Mouse (Mus musculus): Measurements from ENCODE around the gene Cmip.

Gene Cmip

DNA sequence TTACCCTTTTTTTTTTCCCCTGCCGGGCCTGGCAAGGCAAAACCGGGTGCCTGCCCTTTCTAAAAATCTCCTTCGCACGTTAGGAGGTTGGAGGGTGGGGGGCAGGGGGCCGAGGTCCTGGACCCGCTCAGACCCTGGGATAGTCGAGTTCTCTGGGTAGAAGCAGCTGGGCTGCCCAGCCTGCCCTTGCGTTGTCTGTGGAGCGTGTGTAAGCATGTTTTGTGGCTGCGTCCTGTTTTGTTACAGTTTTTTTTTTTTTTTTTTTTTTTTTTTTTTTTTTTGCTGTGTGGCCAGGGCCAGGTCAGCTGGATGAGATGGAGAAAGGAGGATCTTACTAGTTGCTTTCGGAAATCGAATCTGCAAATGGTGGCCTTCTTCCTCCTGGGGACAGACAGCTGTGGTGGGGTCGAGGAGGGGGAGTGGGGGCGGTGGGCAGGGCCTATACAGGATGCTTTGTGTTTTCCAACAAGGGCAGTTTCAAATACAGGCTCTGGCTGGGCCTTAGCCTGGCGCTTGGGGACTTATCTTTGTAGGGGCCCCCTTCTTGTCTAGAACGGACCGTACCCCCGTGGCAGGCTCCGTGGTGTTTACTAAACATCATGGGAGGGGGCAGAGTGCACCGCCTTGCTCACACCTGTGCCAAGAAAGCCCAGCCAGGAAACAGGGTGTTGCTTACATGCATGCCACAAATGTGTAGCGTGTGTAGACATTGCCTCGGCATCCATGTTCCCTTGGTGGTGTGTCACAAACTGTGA is 1.1 kb downstream of the Cmip start:
- DNase-seq (ENCODE audit: low read depth, low spot score): peak; percentile 66

DNA sequence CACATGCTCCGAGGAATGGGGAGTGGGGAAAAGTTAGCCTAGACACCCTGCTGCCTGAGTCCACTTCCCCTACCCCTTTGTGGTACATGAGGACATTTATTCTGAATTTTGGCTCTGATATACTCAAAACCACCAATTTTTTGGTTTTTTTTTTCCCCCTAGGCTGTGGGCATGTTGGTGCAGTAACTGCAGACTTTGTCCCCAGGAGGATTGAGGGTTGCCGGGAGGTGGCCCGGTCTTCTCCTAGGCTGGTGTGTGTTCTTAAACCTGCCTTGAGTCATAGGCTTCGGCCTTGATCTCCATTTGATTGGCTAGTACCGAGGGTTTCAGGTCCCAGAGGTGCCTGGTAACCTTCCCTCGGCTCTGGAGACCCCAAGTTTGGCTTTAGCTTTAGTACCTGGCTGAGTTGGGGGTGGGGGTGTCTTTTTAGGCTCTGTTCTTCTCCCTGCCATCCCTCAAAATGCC is 1.7 kb downstream of the Cmip start:
- no peak for DNase-seq (ENCODE audit: low read depth, low spot score)

DNA sequence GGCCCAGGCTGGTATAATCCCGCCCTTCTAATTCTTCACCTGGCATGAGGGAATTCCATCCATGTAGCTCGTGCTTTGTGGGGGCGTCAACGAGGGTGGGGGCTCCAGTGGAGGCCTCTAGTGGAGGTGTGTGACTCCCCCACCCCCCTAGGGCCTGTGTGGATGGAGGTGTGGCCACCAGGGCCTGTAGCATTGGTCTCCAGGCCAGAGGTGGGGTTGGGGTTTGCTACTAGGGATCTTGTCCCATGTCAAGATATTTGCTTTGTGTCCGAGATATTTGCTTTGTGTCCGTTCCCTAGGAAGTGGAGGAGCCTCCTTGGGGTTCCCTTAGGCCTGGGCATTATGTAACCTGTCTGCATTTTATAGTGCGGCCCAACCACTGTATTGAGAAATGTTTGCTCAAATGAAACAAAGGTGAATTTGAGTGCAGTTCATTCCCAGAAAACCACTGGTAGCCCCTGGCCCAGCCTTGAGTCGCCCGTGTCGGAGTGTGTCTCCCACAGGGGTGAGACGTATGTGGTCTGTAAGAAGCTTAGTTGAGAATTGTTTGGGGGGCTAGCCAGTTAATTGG is 2.7 kb downstream of the Cmip start:
- DNase-seq (ENCODE audit: low read depth, low spot score): no peak

DNA sequence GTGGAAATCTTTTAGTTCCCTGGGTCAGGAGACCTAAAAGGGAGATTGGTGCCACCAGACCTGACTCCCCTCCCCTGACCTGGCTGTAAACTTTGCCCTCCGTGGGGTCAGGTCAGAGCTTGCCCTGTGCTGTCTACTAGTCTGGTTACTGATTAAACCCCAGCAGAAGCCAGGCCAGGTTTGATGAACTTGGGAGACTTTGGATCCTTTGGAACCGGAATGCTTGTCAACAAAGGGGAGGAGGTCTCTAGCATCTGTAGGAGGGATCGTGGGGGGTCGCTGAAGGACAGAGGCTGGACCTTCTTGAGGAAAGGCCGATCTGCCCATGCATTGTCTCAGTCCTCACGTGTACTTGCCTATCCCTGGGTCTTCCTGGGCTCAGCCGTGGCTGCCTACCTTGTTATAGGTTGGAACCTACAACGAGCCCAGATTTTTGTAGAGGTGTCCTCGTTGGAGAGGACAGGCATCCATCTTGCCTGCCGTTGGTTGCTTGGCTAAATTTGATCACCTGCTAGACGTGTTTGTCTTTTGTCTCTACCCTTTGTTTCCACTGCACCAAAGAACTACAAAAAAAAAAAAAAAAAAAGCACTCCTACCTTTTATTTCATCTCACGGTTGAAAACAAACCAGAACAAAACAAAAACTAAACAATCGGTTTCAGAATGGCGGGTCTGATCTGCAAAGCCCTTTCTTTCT is 3.5 kb downstream of the Cmip start:
- DNase-seq (ENCODE audit: low read depth, low spot score): peak; percentile 50

DNA sequence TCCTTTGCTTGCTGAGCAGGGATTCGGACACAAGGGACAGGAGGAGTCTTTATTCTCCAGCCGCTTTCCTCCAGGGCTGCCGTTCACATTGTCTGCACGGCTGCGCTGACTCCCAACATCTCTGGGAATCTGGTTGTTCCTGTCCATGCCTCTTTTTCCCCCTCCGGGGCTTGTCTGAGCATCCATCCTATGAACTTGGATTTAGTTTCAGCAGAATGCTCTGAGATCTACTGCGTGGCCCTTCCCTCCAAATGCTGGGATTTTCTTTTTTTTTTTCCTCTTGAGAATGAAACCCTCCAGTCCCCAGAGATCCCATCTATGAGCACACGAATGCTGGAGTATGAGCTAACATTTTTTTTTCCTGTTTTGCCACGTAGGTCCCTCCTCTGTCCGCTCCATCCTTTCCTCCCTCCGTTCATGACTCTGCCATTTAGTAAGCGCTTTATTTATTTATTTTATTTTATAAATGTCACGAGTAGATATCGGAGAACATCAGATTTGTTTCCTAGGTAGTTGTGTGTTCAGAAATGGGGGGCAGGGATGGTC is 4.1 kb downstream of the Cmip start:
- no peak for DNase-seq (ENCODE audit: low read depth, low spot score)

DNA sequence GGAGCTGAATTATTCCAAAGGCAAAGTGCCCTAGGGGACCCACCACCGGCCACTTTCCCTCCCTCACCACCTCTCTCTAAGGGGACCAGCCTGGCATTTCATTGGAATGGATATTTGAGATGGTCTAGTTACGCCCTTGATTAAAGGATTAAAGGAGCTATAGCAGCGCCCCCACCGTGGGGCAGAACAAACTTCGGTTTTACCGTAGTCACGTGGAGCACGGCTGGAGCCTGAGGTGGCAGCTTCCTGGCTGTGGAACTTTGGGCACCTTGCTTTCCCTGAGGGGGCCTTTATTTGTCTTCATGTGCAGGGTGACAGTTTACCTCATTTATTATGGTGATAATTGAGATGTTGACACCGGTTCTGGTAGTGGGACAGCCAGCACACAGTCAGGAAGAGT is 4.8 kb downstream of the Cmip start:
- peak; percentile 59 for DNase-seq (ENCODE audit: low read depth, low spot score)

DNA sequence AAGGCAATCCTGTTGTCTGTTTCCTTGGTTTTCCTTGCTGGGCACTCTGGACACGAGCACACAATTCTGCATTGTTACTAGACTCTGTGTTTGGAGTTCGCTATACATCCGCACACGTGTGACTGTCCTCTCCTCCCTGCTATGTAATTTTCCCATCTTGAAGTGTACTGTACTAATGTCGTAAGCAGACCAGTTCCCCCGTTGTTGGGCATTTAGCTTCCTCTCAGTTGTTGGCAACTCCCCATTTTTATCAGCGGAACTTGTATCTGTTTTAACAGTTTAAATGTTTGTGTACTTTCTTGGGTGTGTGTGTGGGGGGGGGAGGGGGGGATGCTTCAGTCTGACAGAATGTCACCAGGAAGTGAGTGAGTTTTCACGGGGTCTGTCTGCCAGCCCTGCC is 5.8 kb downstream of the Cmip start:
- peak; percentile 60 for DNase-seq (ENCODE audit: low read depth, low spot score)

DNA sequence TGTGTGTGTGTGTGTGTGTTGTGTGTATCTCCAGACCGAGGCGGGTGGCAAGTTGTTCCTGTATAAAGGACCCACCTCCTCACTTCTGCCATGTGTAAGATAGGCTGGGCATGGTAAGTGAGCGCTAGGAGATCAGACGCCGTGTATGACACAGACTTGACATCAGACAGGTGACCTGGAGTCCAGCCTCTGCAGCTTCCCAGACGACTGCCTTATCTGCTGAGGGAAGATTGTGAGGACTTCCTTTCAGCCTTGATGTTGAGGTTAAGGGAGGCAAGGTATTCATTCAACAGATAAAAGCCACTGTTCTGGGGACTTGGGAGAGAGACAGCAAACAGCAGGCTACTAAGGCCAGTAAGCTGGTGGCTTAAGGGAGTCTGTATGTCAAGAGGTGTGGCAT is 6.6 kb downstream of the Cmip start:
- no peak for DNase-seq (ENCODE audit: low read depth, low spot score)

DNA sequence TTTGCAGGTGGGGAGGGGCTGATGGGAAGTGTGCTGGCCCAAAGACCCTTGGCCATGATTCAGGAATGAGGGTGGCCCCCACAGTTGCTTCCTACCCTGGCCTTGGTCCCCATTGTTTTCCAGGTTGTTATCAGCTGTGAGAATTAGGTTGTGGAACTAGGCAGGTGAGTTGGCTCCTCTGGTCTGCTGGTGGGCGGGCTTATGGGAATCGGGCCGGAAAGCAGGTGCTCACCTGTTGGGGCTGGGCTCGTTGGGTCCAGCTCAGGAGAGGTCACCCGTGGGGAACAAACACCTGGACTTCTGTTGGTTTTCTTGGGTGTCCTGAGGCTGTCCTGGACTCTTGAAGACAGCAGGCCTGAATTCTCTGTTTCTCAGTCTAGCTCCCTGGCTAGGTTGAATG is 8.2 kb downstream of the Cmip start:
- no peak for DNase-seq (ENCODE audit: low read depth, low spot score)

DNA sequence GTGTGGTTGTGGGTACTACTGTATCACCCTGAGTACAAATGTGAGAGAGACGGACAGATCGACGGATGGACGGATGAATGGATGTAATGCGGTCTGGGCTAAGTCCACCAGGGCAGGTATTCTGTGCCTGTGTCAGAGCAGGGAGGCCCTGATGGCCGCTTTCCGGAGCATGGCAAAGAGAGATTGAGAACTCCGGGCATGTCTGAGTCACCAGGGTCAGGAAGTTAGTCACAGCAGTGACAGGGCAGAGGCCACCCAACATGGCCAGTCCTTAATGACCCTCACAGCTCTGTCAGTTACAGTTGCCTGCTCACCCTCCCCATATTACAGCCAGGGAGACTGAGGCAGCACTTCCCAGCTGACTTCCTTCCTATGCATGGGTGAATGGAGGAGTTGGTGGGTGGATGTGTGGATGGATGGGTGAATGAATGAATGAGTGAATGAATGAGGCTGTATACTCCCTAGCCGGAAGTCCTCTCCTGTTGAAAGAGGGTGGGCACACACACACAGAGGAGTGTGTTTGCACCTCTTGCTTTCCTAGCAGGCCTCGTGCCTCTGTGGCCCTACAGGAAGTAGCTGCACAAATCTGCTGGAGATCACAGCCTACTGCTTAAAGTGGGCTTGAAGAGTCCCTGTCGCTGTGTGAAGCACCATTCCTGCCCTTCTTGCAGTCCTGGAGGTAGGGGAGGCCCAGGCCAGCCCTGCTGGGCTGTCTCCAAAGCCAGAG is 10.7 kb downstream of the Cmip start:
- DNase-seq (ENCODE audit: low read depth, low spot score): no peak

DNA sequence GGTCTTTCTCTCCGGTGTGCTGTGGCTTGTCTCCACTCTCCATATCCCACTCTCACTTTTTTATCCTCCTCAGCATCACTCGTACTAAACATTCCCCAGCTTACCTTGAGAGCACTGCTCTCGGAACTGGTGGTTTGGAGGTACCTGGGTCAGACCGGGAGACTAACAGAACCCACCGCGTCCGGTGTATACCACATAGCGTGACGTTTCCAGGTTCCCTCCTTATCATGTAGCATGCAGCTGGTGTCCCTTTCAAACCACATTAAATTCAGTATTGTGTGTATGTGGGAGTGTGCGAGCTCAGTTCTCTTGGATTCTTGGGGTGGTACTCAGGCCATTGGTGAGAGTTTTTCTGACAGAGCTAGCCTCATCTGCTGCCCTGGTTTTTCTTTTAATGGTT is 21.4 kb downstream of the Cmip start:
- DNase-seq (ENCODE audit: low read depth, low spot score): peak; percentile 38

DNA sequence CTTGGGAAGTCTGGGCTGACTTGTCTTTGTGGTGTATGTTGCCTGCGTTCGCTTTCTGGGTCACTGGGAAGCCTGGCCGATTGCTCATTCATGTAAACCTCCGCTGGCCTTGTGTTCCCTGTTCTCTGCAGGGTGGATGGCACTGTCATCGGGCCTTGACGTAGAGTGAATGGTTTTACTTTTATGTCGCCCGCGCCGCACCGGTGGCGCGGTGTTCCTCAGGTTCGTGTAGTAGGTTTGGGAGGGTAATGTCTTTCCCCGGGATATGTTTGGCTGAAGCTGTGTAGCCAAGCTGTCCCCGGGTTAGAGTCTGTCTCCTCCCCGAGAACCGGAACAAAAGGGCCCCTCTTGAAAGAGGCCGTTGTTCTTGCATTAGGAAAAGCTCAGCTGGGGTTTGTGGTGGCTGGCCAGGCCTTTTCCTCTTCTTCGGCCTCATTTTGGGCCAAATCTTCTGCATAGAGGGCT is 21.8 kb downstream of the Cmip start:
- DNase-seq (ENCODE audit: low read depth, low spot score): no peak

DNA sequence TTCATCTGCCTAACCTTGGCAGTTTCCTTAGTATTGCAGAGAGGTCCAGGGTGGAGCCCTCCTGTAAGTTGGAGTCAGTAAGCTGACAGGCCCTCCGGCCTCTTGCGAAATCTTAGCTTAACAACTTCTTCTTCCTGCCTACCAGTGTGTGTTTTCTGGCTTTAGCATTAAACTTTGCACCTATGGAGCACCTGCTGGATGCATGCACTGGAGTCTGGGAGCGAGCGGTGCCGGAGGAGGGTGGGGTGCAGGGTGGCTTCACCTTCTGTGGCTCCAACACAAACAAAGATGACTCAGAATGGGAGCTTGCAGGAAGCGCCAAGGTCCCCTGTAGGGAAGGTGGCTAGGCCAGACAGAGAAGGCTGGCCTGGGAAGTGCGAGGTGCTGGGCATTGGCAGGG is 23.6 kb downstream of the Cmip start:
- DNase-seq (ENCODE audit: low read depth, low spot score): no peak

DNA sequence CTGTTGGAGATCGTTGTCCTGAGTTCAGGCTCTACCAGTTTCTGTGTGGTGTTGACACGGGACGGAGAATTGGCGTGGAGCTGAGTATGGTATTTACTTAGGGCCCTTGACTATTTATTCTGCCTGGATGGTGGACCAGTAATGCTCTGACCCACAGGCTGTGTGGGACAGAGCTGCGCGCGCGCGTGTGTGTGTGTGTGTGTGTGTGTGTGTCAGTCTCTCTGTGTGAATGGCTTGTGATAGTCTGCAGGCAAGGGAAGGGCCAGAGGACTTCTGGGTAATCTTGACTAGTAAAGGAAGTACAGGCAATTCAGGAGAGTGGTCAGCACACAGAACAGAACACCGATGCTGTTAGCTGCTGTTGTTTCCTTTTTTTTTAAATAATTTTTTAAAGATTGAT is 24.8 kb downstream of the Cmip start:
- no peak for DNase-seq (ENCODE audit: low read depth, low spot score)

DNA sequence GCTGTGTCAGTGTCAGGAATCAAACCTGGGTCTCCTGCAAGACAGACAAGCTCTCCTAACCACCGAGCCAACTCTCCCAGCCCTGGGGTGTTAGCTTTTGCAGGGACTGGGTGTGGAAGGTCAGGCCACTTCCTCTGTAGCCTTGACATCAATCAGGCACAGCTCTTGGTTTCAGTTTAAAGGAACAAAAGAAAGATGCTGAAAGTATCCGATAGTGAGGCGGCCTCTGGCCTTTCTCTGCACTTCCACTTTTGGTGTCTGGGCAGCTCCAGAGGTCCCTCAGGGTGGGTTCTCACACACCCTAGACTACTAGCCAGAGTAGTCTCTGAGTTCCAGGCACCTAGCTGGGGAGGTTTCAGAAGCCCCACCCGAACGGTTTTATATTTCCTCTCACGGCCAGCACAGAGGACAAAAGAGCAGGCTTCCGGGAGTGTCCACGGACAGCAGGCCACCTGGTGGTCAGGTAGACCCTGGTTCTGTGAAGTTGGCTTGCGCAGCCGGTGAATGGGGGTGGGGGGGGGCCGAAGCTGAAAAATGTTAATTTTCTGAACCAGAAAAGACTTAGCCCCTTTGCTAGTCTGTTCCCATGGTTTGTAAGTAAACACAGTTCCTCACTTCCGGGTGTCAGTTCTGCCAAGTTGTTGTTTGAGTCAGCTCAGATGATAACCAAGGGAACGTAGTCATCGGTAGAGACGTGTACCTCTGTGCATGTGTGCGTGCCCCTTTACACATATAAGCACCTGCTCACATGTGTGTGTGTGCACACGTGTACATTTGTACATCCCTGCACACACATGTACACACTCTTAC is 25.5 kb downstream of the Cmip start:
- peak; percentile 74 for DNase-seq (ENCODE audit: low read depth, low spot score)

DNA sequence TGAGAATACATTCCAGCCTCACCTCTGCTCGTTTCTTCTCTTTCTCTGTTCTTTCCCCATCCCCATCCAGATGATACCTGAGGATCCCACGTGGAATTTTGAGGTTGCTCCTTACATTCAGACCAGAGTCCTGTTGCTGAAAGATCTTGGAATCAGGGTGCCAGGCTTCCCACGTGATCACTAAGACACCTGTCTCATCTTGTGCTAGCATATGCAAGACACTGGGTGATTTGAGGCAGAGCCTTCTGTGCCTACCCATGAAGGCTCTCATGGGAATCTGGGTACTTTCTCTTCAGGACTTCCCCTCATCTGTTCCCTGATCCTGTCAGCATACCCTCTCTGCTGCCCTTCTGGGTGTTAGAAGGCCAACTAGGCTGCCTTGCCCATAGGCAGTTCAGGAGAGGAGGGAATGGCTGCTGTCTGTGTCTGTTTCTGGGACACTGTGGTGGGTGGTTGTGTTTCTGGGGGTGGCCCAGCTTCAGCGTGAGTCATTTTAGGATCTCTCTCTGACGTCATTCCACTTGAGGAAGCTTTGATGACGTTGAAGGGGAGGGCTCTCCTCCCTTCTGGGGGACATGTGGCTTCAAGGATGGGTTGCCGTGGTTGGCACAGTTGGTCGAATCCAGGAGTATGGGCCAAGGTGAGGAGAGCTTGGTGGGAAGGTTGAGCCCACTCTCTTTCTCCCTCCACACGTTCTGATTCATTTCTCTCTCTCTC is 28.1 kb downstream of the Cmip start:
- peak; percentile 67 for DNase-seq (ENCODE audit: low read depth, low spot score)

DNA sequence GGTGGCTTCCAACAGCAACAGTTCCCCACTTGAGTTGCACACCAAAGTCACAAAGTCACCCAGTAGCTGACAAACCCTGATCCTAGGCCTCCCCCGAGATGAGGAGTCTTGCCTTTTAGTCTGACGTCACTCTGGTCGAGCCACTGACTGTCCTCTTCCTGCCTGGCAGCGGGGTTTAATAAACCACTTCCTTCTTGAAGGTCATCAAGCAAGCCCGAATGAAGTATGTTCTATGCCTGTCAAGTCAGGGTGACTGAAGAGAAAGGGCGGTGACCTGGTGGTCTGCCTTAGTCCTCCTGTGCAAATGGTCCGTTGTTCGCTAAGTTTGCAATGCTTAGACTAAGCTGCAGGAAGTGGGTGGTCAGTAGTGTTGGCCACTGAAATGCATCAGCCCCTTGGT is 31.1 kb downstream of the Cmip start:
- peak; percentile 66 for DNase-seq (ENCODE audit: low read depth, low spot score)

DNA sequence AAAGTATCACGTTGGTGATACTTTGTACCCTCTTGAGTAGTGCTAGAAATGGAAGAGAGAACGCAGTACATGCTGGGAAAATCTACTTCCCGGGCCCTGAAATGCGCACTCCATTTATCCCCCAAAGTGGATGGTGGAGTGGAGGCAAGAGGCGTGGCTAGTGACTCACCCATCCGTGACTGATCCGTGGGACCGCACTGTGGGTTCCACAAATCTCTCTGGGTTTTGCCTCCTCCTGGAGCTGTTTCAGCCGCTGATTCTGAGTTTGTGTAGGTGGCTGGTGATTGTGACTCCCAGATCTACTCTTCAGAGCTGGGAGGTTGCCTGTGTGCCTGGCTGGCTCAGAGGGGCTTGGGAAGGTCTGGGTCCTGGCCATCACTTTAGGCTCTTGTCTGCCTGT is 32.2 kb downstream of the Cmip start:
- no peak for DNase-seq (ENCODE audit: low read depth, low spot score)

DNA sequence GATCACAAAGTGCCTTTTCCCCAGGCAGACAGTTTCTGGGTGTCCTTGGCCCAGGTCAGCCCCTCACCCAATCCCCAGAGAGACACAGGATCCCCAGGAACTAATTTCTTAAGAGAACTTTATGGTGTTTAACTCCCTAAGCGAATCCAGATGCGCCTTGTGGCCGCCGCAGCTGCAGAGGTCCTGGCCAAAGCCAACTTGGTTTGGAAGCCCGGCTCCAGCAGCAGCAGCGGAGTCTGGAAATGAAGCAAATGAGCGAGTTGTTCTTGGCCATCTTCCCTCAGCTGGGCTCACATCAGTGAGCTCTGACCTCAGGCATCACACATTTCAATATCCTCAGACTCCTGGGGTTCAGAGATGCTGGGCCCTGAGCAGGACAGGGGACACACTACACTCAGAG is 33.6 kb downstream of the Cmip start:
- no peak for DNase-seq (ENCODE audit: low read depth, low spot score)

DNA sequence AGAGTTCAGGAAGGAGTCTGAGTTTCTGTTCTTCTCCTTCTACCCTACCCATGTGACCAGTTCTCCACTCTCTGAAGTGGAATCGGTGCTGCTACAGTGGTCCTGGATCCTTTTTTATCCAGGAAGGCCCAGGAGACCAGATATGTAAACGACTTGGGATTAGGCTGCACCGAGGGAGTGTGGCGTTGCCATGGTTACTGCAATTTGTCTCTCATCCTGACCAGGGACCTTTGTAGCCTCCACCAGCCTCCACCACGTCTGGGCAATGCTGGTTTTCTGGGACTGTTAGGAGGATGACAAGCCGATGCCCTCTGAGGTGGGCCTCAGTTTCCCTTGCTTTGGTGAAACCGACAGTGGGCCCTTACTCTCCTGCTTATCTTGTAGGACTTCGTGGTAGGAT is 35.4 kb downstream of the Cmip start:
- no peak for DNase-seq (ENCODE audit: low read depth, low spot score)

Data from CD4-positive, CD25-positive, alpha-beta regulatory T cell, adult 2 months (primary cell).